Mouse (Mus musculus) limb, embryonic 15.5 days (tissue): ENCODE measurements around the gene Ppy. TPM values are rescaled to one million over a fixed set of nuclear protein-coding genes. Genes with fewer than 3 reads are reported as not detected.

Experiments used
- ATAC-seq: fragments of 200-750 bp; cut with Nextera tagmentation; 2 replicates; pipeline ENCODE4 v1.8.0; 2017; ENCODE audit warnings: low read depth, moderate TSS enrichment; ENCODE audit not compliant: insufficient number of reproducible peaks, low FRiP score, low TSS enrichment
- H3K27ac ChIP-seq: fragments of 300-500 bp; sonication (generic); 2 replicates; pipeline ENCODE4 v1.5.1; 2015; ENCODE audit warnings: moderate library complexity, mild to moderate bottlenecking, inconsistent platforms
- H3K27me3 ChIP-seq: fragments of 300-500 bp; sonication (generic); 2 replicates; pipeline ENCODE4 v1.6.1; 2015; ENCODE audit warnings: inconsistent platforms
- H3K36me3 ChIP-seq: fragments of 300-500 bp; sonication (generic); 2 replicates; pipeline ENCODE4 v1.6.1; 2015; ENCODE audit warnings: inconsistent platforms
- H3K4me1 ChIP-seq: fragments of 300-500 bp; sonication (generic); 2 replicates; pipeline ENCODE4 v1.6.1; 2015; ENCODE audit warnings: inconsistent platforms
- H3K4me2 ChIP-seq: fragments of 300-500 bp; sonication (generic); 2 replicates; pipeline ENCODE4 v1.6.1; 2015; ENCODE audit warnings: mild to moderate bottlenecking, inconsistent platforms
- H3K4me3 ChIP-seq: fragments of 300-500 bp; sonication (generic); 2 replicates; pipeline ENCODE4 v1.5.1; 2015; ENCODE audit warnings: mild to moderate bottlenecking, inconsistent platforms
- H3K9ac ChIP-seq: fragments of 300-500 bp; sonication (generic); 2 replicates; pipeline ENCODE4 v1.6.1; 2015; ENCODE audit warnings: inconsistent platforms
- H3K9me3 ChIP-seq: fragments of 300-500 bp; sonication (generic); 2 replicates; pipeline ENCODE4 v1.6.1; 2016; ENCODE audit warnings: inconsistent platforms
- WGBS: fragments of 180-500 bp; shearing (Covaris S2); methylation state at CpG from one replicate; pipeline ENCODE4 v1.1.7; 2015; 5-methylcytosine and 5-hydroxymethylcytosine counted together
- polyA plus RNA-seq: library from polyadenylated mRNA; unstranded; fragments of >200 nt; fragmentation: Nextera tagmentation; extraction: Ambion mirVana; gene quantifications from 2 replicates; pipeline ENCODE4 v1.2.1, GENCODE M21; 2015

Gene Ppy
- polyA plus RNA-seq, result not detected in 2 replicates

- 76% methylated on average over 4 of the region's 4 CpGs for WGBS
- no peak for ATAC-seq
These were observed at the start of gene Ppy for GRCm38 (mm10) chr11:102101219-102101618. Ppy (minus strand) TSS chr11:102101319.

GRCm38 (mm10) chr11:102147213-102147989, 46.3 kb upstream of the Ppy start:
- Histone ChIP-seq H3K4me2 (peak overlapping the region; percentile 25), H3K27me3 (peaks cover 77% of the 10 kb centered on the region), H3K9ac (no peak overlapping the region), H3K9me3 (no peaks in the 10 kb centered on the region), H3K4me1 (peaks cover 27% of the 10 kb centered on the region), H3K4me3 (no peak overlapping the region), H3K27ac (no peak overlapping the region), H3K36me3 (0 out of 2 replicates have a peak, but pooled peaks cover 3% of the 10 kb centered on the region)
- no peak for ATAC-seq
- 12% methylated on average over 34 of the region's 34 CpGs for WGBS

More at GRCm38 (mm10) chr11:102101219-102101618, at the start of gene Ppy:
- Histone ChIP-seq H3K9me3 (no peaks in the 10 kb centered on the region), H3K27ac (no peak within 1 kb of the TSS), H3K4me1 (peaks cover 20% of the 10 kb centered on the region), H3K27me3 (peaks cover 41% of the 10 kb centered on the region), H3K4me2 (no peak within 1 kb of the TSS), H3K9ac (no peak within 1 kb of the TSS), H3K4me3 (no peak within 1 kb of the TSS), H3K36me3 (no peaks in the 10 kb centered on the region)

- Histone ChIP-seq H3K4me1 (peaks cover 27% of the 10 kb centered on the region), H3K4me2 (no peak overlapping the region), H3K4me3 (no peak overlapping the region; the same call in 1 of the 2 replicates), H3K27ac (no peak overlapping the region), H3K36me3 (no peaks in the 10 kb centered on the region), H3K9me3 (no peaks in the 10 kb centered on the region), H3K27me3 (peaks cover 78% of the 10 kb centered on the region), H3K9ac (no peak overlapping the region)
- ATAC-seq, result no peak
- 10% methylated on average over 17 of the region's 17 CpGs for WGBS
These were observed 45.4 kb upstream of the Ppy start for GRCm38 (mm10) chr11:102146531-102146930.

GRCm38 (mm10) chr11:102146005-102146404, 44.9 kb upstream of the Ppy start:
- peak overlapping the region; percentile 50 for H3K4me2 ChIP-seq
- no peak for ATAC-seq

GRCm38 (mm10) chr11:102145471-102146001, 44.4 kb upstream of the Ppy start, which contains the start of gene Nags:
Nags (plus strand) TSS chr11:102145513.
- Histone ChIP-seq H3K9ac (no peak within 1 kb of the TSS), H3K36me3 (no peaks in the 10 kb centered on the region), H3K4me2 (peak within 1 kb of the TSS; percentile 50), H3K4me1 (peaks cover 27% of the 10 kb centered on the region), H3K4me3 (peak within 1 kb of the TSS; percentile 32), H3K27me3 (peaks cover 77% of the 10 kb centered on the region), H3K9me3 (no peaks in the 10 kb centered on the region), H3K27ac (no peak within 1 kb of the TSS)
- ATAC-seq, result peak; percentile 15; the same call in 1 of the 2 replicates
- under 1% methylated on average over 47 of the region's 50 CpGs for WGBS

More at GRCm38 (mm10) chr11:102146005-102146404, 44.9 kb upstream of the Ppy start:
- Histone ChIP-seq H3K36me3 (no peaks in the 10 kb centered on the region), H3K27ac (no peak overlapping the region), H3K4me3 (peak overlapping the region; percentile 32), H3K9ac (no peak overlapping the region), H3K27me3 (peaks cover 78% of the 10 kb centered on the region), H3K9me3 (no peaks in the 10 kb centered on the region), H3K4me1 (peaks cover 27% of the 10 kb centered on the region)
- WGBS, result 6% methylated on average over 16 of the region's 16 CpGs

- Histone ChIP-seq H3K36me3 (no peaks in the 10 kb centered on the region), H3K9me3 (no peaks in the 10 kb centered on the region), H3K4me2 (peak overlapping the region; percentile 50), H3K27me3 (peaks cover 75% of the 10 kb centered on the region), H3K4me1 (peaks cover 27% of the 10 kb centered on the region), H3K4me3 (peak overlapping the region; percentile 32), H3K9ac (no peak overlapping the region), H3K27ac (no peak overlapping the region)
- ATAC-seq, result no peak
- 21% methylated on average over 13 of the region's 13 CpGs for WGBS
These were observed 43.9 kb upstream of the Ppy start for GRCm38 (mm10) chr11:102144957-102145470.

GRCm38 (mm10) chr11:102142355-102142754, 41.2 kb upstream of the Ppy start:
- Histone ChIP-seq H3K9ac (no peak overlapping the region), H3K27ac (no peak overlapping the region), H3K36me3 (no peaks in the 10 kb centered on the region), H3K4me1 (peaks cover 24% of the 10 kb centered on the region), H3K4me3 (no peak overlapping the region), H3K9me3 (no peaks in the 10 kb centered on the region), H3K27me3 (peaks cover 50% of the 10 kb centered on the region), H3K4me2 (no peak overlapping the region)
- ATAC-seq, result no peak
- 65% methylated on average over 7 of the region's 7 CpGs for WGBS

GRCm38 (mm10) chr11:102140508-102140907, 39.4 kb upstream of the Ppy start:
- no peaks in the 10 kb centered on the region for H3K36me3 ChIP-seq
- H3K27me3 ChIP-seq, result peaks cover 32% of the 10 kb centered on the region
- H3K9me3 ChIP-seq, result no peaks in the 10 kb centered on the region
- H3K4me2 ChIP-seq, result no peak overlapping the region
- H3K9ac ChIP-seq, result no peak overlapping the region
- ATAC-seq, result no peak
- WGBS, result 2% methylated on average over 5 of the region's 5 CpGs
- no peak overlapping the region for H3K4me3 ChIP-seq
- peaks cover 7% of the 10 kb centered on the region for H3K4me1 ChIP-seq
- no peak overlapping the region for H3K27ac ChIP-seq

GRCm38 (mm10) chr11:102138447-102138740, 37.3 kb upstream of the Ppy start:
- Histone ChIP-seq H3K36me3 (no peaks in the 10 kb centered on the region), H3K27ac (no peak overlapping the region), H3K4me2 (peak overlapping the region; percentile 72), H3K27me3 (peaks cover 11% of the 10 kb centered on the region), H3K4me1 (peaks cover 7% of the 10 kb centered on the region; the same call in 1 of the 2 replicates), H3K9me3 (no peaks in the 10 kb centered on the region), H3K4me3 (peak overlapping the region; percentile 36), H3K9ac (peak overlapping the region; percentile 33; the same call in 1 of the 2 replicates)
- ATAC-seq, result no peak
- WGBS, result under 1% methylated on average over 18 of the region's 18 CpGs

GRCm38 (mm10) chr11:102137625-102138446, 36.7 kb upstream of the Ppy start:
- peak overlapping the region; percentile 33; the same call in 1 of the 2 replicates for H3K9ac ChIP-seq
- ATAC-seq, result no peak
- H3K4me1 ChIP-seq, result peaks cover 7% of the 10 kb centered on the region; the same call in 1 of the 2 replicates
- H3K27ac ChIP-seq, result no peak overlapping the region
- 45% methylated on average over 13 of the region's 13 CpGs for WGBS
- H3K9me3 ChIP-seq, result no peaks in the 10 kb centered on the region
- H3K36me3 ChIP-seq, result no peaks in the 10 kb centered on the region
- peak overlapping the region; percentile 72 for H3K4me2 ChIP-seq
- H3K27me3 ChIP-seq, result peaks cover 5% of the 10 kb centered on the region
- peak overlapping the region; percentile 36 for H3K4me3 ChIP-seq

- Histone ChIP-seq H3K36me3 (no peaks in the 10 kb centered on the region), H3K4me3 (no peak overlapping the region), H3K4me2 (no peak overlapping the region), H3K9ac (no peak overlapping the region), H3K4me1 (peaks cover 7% of the 10 kb centered on the region; the same call in 1 of the 2 replicates), H3K27ac (no peak overlapping the region), H3K9me3 (no peaks in the 10 kb centered on the region), H3K27me3 (no peaks in the 10 kb centered on the region)
- ATAC-seq, result no peak
- 13% methylated on average over 4 of the region's 4 CpGs for WGBS
These were observed 33.4 kb upstream of the Ppy start for GRCm38 (mm10) chr11:102134516-102134915.
